Mouse (Mus musculus) intestine, embryonic 14.5 days (tissue): ENCODE data around the gene Tmem26. TPM values are rescaled to one million over a fixed set of nuclear protein-coding genes. Genes with fewer than 3 reads are reported as not detected.

Source experiments
- ATAC-seq: fragments of 200-750 bp; cut with Nextera tagmentation; replicated peaks from 2 replicates; pipeline ENCODE4 v1.8.0; 2017; ENCODE audit warnings: low read depth, moderate number of reproducible peaks, moderate TSS enrichment, moderate library complexity; ENCODE audit not compliant: low FRiP score, low TSS enrichment
- DNase-seq: peaks from one replicate; pipeline ENCODE4 v3.0.0-alpha.2; 2018; ENCODE audit warnings: low spot score
- H3K27ac ChIP-seq: fragments of 300-500 bp; sonication (generic); 2 replicates; pipeline ENCODE4 v1.5.1; 2014; ENCODE audit warnings: low read depth, mild to moderate bottlenecking, control low read depth
- H3K27me3 ChIP-seq: fragments of 300-500 bp; sonication (generic); replicated peaks from 2 replicates; pipeline ENCODE4 v1.6.1; 2014; ENCODE audit warnings: low read length, control low read depth; ENCODE audit not compliant: control insufficient read depth, insufficient read depth
- H3K36me3 ChIP-seq: fragments of 300-500 bp; sonication (generic); 2 replicates; pipeline ENCODE4 v1.6.1; 2014; ENCODE audit warnings: low read length, control low read depth; ENCODE audit not compliant: control insufficient read depth, insufficient read depth
- H3K4me1 ChIP-seq: fragments of 300-500 bp; sonication (generic); replicated peaks from 2 replicates; pipeline ENCODE4 v1.6.1; 2014; ENCODE audit warnings: low read length, control low read depth, mixed read lengths; ENCODE audit not compliant: control insufficient read depth, insufficient read depth
- H3K4me2 ChIP-seq: fragments of 300-500 bp; sonication (generic); 2 replicates; pipeline ENCODE4 v1.6.1; 2014; ENCODE audit warnings: low read length
- H3K4me3 ChIP-seq: fragments of 300-500 bp; sonication (generic); 2 replicates; pipeline ENCODE4 v1.5.1; 2014; ENCODE audit warnings: low read depth, low read length, control low read depth, mixed read lengths
- H3K9ac ChIP-seq: fragments of 300-500 bp; sonication (generic); 2 replicates; pipeline ENCODE4 v1.6.1; 2014; ENCODE audit warnings: mild to moderate bottlenecking, low read length
- H3K9me3 ChIP-seq: fragments of 300-500 bp; sonication (generic); 2 replicates; pipeline ENCODE4 v1.6.1; 2016; ENCODE audit warnings: low read length, control low read depth; ENCODE audit not compliant: control insufficient read depth
- WGBS: fragments of 180-500 bp; shearing (Covaris S2); extraction: QIAGEN DNeasy Blood & Tissue Kit; methylation state at CpG from one replicate; pipeline ENCODE4 v1.1.7; 2014; 5-methylcytosine and 5-hydroxymethylcytosine counted together
- polyA plus RNA-seq: library from polyadenylated mRNA; unstranded; fragments of >200 nt; fragmentation: Nextera tagmentation; extraction: Ambion mirVana; gene quantifications from 2 replicates; pipeline ENCODE4 v1.2.1, GENCODE M21; 2014

The Tmem26 gene
- polyA plus RNA-seq, 1 experiment from 2014 or later, result 11.5 TPM

GRCm38 (mm10) chr10:68705471-68706036 is 17.9 kb upstream of the Tmem26 start:
- Histone ChIP-seq H3K27ac (no peak overlapping the region), H3K4me3 (no peak overlapping the region), H3K9ac (no peak overlapping the region), H3K36me3 (no peaks in the 10 kb centered on the region), H3K9me3 (peaks cover 9% of the 10 kb centered on the region), H3K4me2 (no peak overlapping the region), H3K27me3 (no peaks in the 10 kb centered on the region), H3K4me1 (no peaks in the 10 kb centered on the region)
- DNase-seq (no peak), ATAC-seq (no peak)
- 76% methylated on average over 4 of the region's 4 CpGs for WGBS

DNA sequence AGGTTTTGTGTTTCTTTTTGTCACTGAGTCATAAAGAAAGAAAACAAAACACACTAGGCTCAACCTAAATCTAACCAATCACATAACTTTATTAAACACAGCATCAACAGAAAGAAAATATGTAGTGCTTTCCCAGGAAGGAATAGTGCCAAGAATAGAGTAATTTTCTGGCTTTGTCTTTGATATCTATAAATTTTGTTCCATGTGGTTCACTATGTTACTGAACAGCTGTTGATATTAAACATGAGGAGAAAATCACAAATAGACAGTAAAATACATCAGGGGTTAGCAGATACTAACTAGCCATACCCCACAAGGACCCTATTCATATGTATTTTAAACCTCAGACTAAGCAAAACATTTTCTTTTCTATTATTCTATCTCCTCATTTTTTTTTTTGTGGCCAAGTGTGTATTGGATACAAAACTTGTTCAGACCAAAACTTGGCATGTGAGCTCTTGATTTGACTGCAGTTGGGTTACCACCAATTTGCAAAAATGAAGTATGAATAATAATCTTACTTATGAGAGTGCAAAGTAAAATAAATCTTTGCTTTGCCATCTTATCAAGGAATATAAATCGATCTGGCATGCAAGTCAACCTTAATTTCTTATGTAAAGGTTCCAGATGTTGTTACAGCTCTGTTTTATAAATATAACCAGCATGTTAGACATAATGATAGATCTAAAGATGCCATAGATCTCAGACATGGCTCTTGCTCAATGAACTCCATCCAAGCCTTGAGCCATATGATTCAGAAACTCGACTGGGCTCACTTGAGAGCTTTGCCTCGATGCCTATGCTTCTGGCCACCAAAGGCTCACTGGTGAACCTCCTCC is 16.2 kb upstream of the Tmem26 start:
- H3K9ac ChIP-seq, result no peak overlapping the region
- no peaks in the 10 kb centered on the region for H3K4me1 ChIP-seq
- no peak for DNase-seq
- ATAC-seq, result no peak
- H3K9me3 ChIP-seq, result peaks cover 9% of the 10 kb centered on the region
- H3K4me2 ChIP-seq, result no peak overlapping the region
- peak overlapping the region; percentile 51; the same call in 1 of the 2 replicates for H3K27ac ChIP-seq
- H3K4me3 ChIP-seq, result no peak overlapping the region
- 70% methylated on average over 3 of the region's 3 CpGs for WGBS
- no peaks in the 10 kb centered on the region for H3K27me3 ChIP-seq
- H3K36me3 ChIP-seq, result no peaks in the 10 kb centered on the region

GRCm38 (mm10) chr10:68712926-68713325 is 10.5 kb upstream of the Tmem26 start:
- no peak for ATAC-seq
- H3K9ac ChIP-seq, result no peak overlapping the region
- no peak overlapping the region for H3K4me3 ChIP-seq
- no peak for DNase-seq
- H3K4me2 ChIP-seq, result no peak overlapping the region
- no peaks in the 10 kb centered on the region for H3K36me3 ChIP-seq
- no peaks in the 10 kb centered on the region for H3K4me1 ChIP-seq
- no peaks in the 10 kb centered on the region for H3K27me3 ChIP-seq
- peaks cover 5% of the 10 kb centered on the region for H3K9me3 ChIP-seq
- no peak overlapping the region for H3K27ac ChIP-seq
- WGBS, result 70% methylated on average over 2 of the region's 2 CpGs

- WGBS, result 73% methylated on average over 3 of the region's 3 CpGs
- Histone ChIP-seq H3K9me3 (no peaks in the 10 kb centered on the region), H3K27me3 (no peaks in the 10 kb centered on the region)
These were observed 9.1 kb upstream of the Tmem26 start for GRCm38 (mm10) chr10:68714302-68714701.

DNA sequence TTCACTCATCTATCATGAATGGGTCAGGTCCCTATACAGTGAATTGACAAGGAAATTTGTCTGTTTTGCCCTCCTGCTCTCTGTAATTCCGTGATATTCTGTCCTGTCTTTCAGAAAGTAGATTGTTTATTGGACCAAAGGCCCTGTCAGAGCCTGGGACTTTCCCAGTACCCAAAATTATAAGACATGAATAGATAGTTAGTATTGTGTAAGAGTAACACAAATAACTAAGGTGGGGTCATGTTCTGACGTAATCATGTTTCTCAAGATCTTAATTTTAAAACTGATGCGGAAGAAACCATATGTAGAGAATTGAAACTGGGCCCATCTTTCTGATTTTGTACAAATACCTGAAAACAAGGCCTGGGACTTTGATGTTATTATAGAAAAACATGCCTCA is 8.1 kb upstream of the Tmem26 start:
- Histone ChIP-seq H3K27me3 (no peaks in the 10 kb centered on the region), H3K4me1 (no peaks in the 10 kb centered on the region), H3K4me3 (no peak overlapping the region), H3K4me2 (no peak overlapping the region), H3K27ac (no peak overlapping the region), H3K9me3 (no peaks in the 10 kb centered on the region), H3K9ac (no peak overlapping the region), H3K36me3 (no peaks in the 10 kb centered on the region)
- WGBS, result 91% methylated on average over 3 of the region's 3 CpGs
- DNase-seq, result no peak
- ATAC-seq, result no peak

More at GRCm38 (mm10) chr10:68714302-68714701, 9.1 kb upstream of the Tmem26 start:
- Histone ChIP-seq H3K4me2 (no peak overlapping the region), H3K27ac (no peak overlapping the region), H3K4me1 (no peaks in the 10 kb centered on the region), H3K4me3 (no peak overlapping the region), H3K9ac (no peak overlapping the region), H3K36me3 (no peaks in the 10 kb centered on the region)
- ATAC-seq (no peak), DNase-seq (no peak)

DNA sequence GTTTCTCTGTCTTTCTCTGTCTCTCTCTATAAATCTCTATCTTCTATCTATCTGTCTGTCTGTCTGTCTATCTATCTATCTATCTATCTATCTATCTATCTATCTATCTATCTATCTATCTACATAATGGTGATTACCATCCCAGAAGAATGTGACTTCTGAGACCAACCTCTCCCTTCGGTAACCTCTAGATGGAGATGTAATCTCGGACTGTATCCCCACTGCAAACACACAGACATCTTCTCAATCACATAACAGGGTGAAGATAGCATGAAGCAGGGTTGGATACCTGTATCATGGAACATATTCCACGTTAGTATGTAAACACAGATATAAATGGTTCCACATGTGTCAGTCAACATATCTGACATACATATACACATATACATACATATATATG is 5.1 kb upstream of the Tmem26 start:
- ATAC-seq, result no peak

DNA sequence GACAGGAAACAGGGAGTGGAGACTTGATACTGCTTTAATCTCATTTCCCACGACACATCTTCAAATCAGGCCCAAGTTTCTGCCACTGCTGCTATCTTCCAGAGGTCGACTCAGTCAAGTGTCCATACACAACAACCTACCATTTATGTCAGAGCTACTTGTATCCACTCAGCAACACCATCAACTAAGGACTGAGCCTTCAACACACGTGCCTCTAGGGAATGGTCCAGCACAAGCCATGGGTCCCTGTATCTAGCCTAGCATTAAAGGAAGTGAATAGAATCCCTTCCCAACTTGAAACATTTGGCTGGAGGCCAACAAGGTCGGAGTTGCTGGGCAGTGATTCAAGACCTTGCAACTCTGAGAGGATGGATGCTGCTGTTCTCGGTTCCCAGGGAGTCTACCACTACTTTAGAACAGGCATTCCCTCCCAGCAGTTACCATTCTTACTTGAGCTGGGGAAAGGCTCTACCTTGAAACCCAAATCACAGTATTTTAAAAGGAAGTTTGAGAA is 2.5 kb upstream of the Tmem26 start:
- H3K4me3 ChIP-seq, result no peak overlapping the region
- no peak overlapping the region for H3K9ac ChIP-seq
- H3K4me1 ChIP-seq, result 0 out of 2 replicates have a peak, but pooled peaks cover 4% of the 10 kb centered on the region
- H3K4me2 ChIP-seq, result no peak overlapping the region
- WGBS, result 46% methylated on average over 5 of the region's 5 CpGs
- no peak overlapping the region for H3K27ac ChIP-seq
- ATAC-seq (no peak), DNase-seq (no peak)
- H3K27me3 ChIP-seq, result no peaks in the 10 kb centered on the region
- H3K36me3 ChIP-seq, result no peaks in the 10 kb centered on the region
- no peaks in the 10 kb centered on the region for H3K9me3 ChIP-seq

More for the DNA sequence above, 5.1 kb upstream of the Tmem26 start:
- H3K4me1 ChIP-seq, result no peaks in the 10 kb centered on the region
- no peak for DNase-seq
- H3K4me3 ChIP-seq, result no peak overlapping the region
- H3K9me3 ChIP-seq, result no peaks in the 10 kb centered on the region
- H3K36me3 ChIP-seq, result no peaks in the 10 kb centered on the region
- no peak overlapping the region for H3K4me2 ChIP-seq
- WGBS, result 88% methylated on average over 3 of the region's 3 CpGs
- no peaks in the 10 kb centered on the region for H3K27me3 ChIP-seq
- no peak overlapping the region for H3K9ac ChIP-seq
- H3K27ac ChIP-seq, result no peak overlapping the region

DNA sequence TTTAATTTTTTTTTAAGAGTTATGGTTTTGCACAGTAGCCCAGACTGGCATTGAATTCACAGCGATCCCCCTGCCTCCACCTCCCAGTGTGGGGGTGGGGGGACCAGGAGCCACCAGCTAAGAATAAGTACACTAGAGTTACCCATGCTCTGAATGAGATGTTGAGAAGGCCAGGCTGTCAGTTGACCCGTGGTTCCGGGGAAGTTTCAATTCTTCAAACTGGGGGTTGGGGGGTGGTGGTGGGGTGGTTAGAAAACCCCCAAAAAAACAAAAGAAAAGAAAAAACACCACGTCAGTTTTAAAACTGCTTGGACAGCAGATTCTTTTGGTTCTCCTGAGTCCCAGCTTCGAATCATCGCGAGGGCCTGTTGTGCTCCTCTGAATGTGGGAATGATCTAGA is 431 bp upstream of the Tmem26 start:
- 37% methylated on average over 7 of the region's 7 CpGs for WGBS
- H3K4me2 ChIP-seq, result peak overlapping the region; percentile 94
- DNase-seq, result no peak
- 0 out of 2 replicates have a peak, but pooled peaks cover 4% of the 10 kb centered on the region for H3K4me1 ChIP-seq
- H3K4me3 ChIP-seq, result no peak overlapping the region
- H3K9me3 ChIP-seq, result no peaks in the 10 kb centered on the region
- no peaks in the 10 kb centered on the region for H3K27me3 ChIP-seq
- H3K27ac ChIP-seq, result no peak overlapping the region
- ATAC-seq, result no peak
- H3K36me3 ChIP-seq, result no peaks in the 10 kb centered on the region
- H3K9ac ChIP-seq, result no peak overlapping the region
